Mouse (Mus musculus) megakaryocyte-erythroid progenitor cell, adult 5-6 weeks (primary cell): Measurements from ENCODE around the gene Emp2. TPM values are rescaled to one million over a fixed set of nuclear protein-coding genes. Genes with fewer than 3 reads are reported as not detected.
"Not testable (repeated sequence)": the region's sequence is repeated elsewhere in the genome, so short reads cannot be mapped to it uniquely, and the experiment has no call there.

ENCODE experiments used
- ATAC-seq: replicated peaks from 2 replicates; pipeline ENCODE4 v1.8.0; 2016; ENCODE audit warnings: mild to moderate bottlenecking, inconsistent platforms; ENCODE audit not compliant: severe bottlenecking, poor library complexity, low FRiP score, low TSS enrichment
- total RNA-seq, 2 experiments: library from RNA; stranded (forward) in 1 of 2; stranded (reverse) in 1 of 2; fragments of 200-1000, 215-1000 nt in 1 of 2; fragments of >200 nt in 1 of 2; fragmentation: Nextera tagmentation in 1 of 2; gene quantifications; 2 replicates each; pipeline ENCODE4 v1.2.3; 2014 to 2017

Emp2 gene
- total RNA-seq, 2 experiments from 2014 or later: not detected

- peak; percentile 82 for ATAC-seq
These were observed 33.3 kb downstream of the Emp2 start for GRCm38 (mm10) chr16:10280286-10280951.

DNA sequence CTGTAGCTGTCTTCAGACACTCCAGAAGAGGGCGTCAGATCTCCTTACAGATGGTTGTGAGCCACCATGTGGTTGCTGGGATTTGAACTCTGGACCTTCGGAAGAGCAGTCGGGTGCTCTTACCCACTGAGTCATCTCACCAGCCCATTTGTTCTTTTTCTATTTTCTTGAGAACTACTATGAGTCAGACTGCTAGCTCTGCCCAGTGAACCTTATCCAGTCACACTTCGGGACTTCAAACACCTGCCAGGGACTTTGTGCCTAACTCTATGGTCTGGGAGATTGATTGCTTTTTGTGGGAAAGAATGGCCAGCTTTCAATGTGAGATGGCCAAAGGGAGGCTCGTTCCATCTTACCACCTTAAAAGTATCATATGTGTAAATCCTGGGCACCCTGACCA lies 37.0 kb downstream of the Emp2 start:
- not testable (repeated sequence) for ATAC-seq

GRCm38 (mm10) chr16:10274465-10274864 lies 39.3 kb downstream of the Emp2 start:
- 0 out of 2 replicates have a peak, but pooled peaks have one; percentile 44 for ATAC-seq

DNA sequence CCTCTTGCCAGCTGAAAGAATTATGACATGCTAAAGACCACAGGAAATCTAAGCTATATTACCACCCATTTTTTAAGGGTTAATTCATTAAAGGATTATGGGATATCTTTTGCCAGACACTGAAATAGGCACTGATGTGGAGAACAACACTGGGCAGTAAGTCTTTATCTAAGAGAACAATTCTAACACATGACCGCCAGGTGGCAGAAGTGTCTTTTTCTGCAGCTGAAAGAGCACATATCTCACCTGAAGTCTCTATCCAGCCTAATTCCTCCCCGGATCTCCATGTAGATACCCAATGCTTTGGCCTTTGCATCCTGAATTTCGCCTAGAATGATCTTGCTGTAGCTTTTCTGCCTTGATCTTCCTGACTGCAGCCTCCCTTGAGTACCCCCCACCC lies 41.5 kb downstream of the Emp2 start:
- ATAC-seq: 0 out of 2 replicates have a peak, but pooled peaks have one; percentile 68

- ATAC-seq: no peak
These were observed 59.8 kb downstream of the Emp2 start for GRCm38 (mm10) chr16:10253993-10254392.

- ATAC-seq: no peak
These were observed 77.2 kb downstream of the Emp2 start for GRCm38 (mm10) chr16:10236601-10237000.

Other genes starting within 250 kb of the Emp2 start
- not detected in 2 replicates for gene Rpl39l, start 143.7 kb downstream of the Emp2 start, total RNA-seq (2014; fragmentation: Nextera tagmentation)
- not detected in 2 replicates for gene Rpl39l, start 143.7 kb downstream of the Emp2 start, total RNA-seq (2017)
- gene Atf7ip2, start 121.3 kb downstream of the Emp2 start, total RNA-seq (2014; fragmentation: Nextera tagmentation): not detected in 2 replicates
- not detected in 2 replicates for gene Atf7ip2, start 121.3 kb downstream of the Emp2 start, total RNA-seq (2017)
- gene Tekt5, start 81.5 kb upstream of the Emp2 start, total RNA-seq (2014; fragmentation: Nextera tagmentation): not detected in 2 replicates
- gene Tekt5, start 81.5 kb upstream of the Emp2 start, total RNA-seq (2017): 0.19 TPM in 1 of 2 replicates, not detected in the other
- 39.1 and 51.6 TPM in 2 replicates for gene Nubp1, start 98.0 kb upstream of the Emp2 start, total RNA-seq (2014; fragmentation: Nextera tagmentation)
- gene Nubp1, start 98.0 kb upstream of the Emp2 start, total RNA-seq (2017): 46.8 and 51.8 TPM in 2 replicates
- not detected in 2 replicates for gene Tvp23a, start 133.4 kb upstream of the Emp2 start, total RNA-seq (2014; fragmentation: Nextera tagmentation)
- gene Tvp23a, start 133.4 kb upstream of the Emp2 start, total RNA-seq (2017): 0.30 TPM in 1 of 2 replicates, not detected in the other
- 1.8 TPM in 1 of 2 replicates, not detected in the other for gene Ciita, start 166.1 kb upstream of the Emp2 start, total RNA-seq (2014; fragmentation: Nextera tagmentation)
- 0.70 and 1.3 TPM in 2 replicates for gene Ciita, start 166.1 kb upstream of the Emp2 start, total RNA-seq (2017)
- 12.5 and 13.2 TPM in 2 replicates for gene Dexi, start 229.1 kb upstream of the Emp2 start, total RNA-seq (2014; fragmentation: Nextera tagmentation)
- 1.8 and 3.2 TPM in 2 replicates for gene Dexi, start 229.1 kb upstream of the Emp2 start, total RNA-seq (2017)
- 13.2 and 20.9 TPM in 2 replicates for gene Clec16a, start 231.4 kb upstream of the Emp2 start, total RNA-seq (2014; fragmentation: Nextera tagmentation)
- 6.3 and 13.6 TPM in 2 replicates for gene Clec16a, start 231.4 kb upstream of the Emp2 start, total RNA-seq (2017)